Comparison of ENCODE assay signal across 34 mouse cellular contexts in genomic region chr3:89082287-89082686, GRCm38 (mm10). TPM values are rescaled to one million over a fixed set of nuclear protein-coding genes. Genes with fewer than 3 reads are reported as not detected.
"Had no signal": no experiment of that assay in that cellular context is flagged by ENCODE, and none has a peak within 500 bp of the region (broad histone marks: within the 10 kb centered on the region; RNA-seq: fewer than 3 reads in every experiment).

No protein-coding gene starts in this region.

RNA-seq across cellular contexts. Expression of gene Gm43738, which starts 18.6 kb away (rescaled TPM):
- total RNA-seq: heart, postnatal 10 days; heart, postnatal 14 days; heart, postnatal 25 days; heart, postnatal 36 days; heart, postnatal 4 days; hematopoietic stem cell, adult 5-6 weeks; hindbrain, postnatal 0 days; layer of hippocampus, adult 18-20 months; layer of hippocampus, postnatal 14 days; layer of hippocampus, postnatal 25 days; layer of hippocampus, postnatal 36 days; left cerebral cortex, adult 18-20 months; left cerebral cortex, adult 2 months had no signal
- polyA plus RNA-seq: heart, embryonic 11.5 days; heart, embryonic 12.5 days; heart, embryonic 13.5 days; heart, embryonic 14.5 days; heart, embryonic 16.5 days; heart, postnatal 0 days; hindbrain, embryonic 12.5 days; hindbrain, embryonic 13.5 days; hindbrain, embryonic 14.5 days; hindbrain, embryonic 15.5 days; hindbrain, embryonic 16.5 days; hindbrain, postnatal 0 days; inflammation-experienced regulatory T-cells, adult 6 months; intestine, embryonic 16.5 days; intestine, postnatal 0 days; kidney, adult 2 months; kidney, embryonic 14.5 days; kidney, embryonic 15.5 days; kidney, postnatal 0 days; large intestine, adult 2 months had no signal

RNA-seq across cellular contexts. Expression of gene Pklr, which starts 53.7 kb away (rescaled TPM):
- total RNA-seq: heart, postnatal 10 days; heart, postnatal 14 days; heart, postnatal 25 days; heart, postnatal 36 days; heart, postnatal 4 days; hindbrain, postnatal 0 days; layer of hippocampus, adult 2 months; layer of hippocampus, postnatal 14 days; layer of hippocampus, postnatal 25 days; layer of hippocampus, postnatal 36 days; left cerebral cortex, adult 18-20 months; left cerebral cortex, adult 2 months; left cerebral cortex, adult 8-10 months had no signal
- polyA plus RNA-seq: heart, embryonic 14.5 days; inflammation-experienced regulatory T-cells, adult 6 months had no signal
